Mouse (Mus musculus): ENCODE data around the gene Arhgap30. TPM values are rescaled to one million over a fixed set of nuclear protein-coding genes. Genes with fewer than 3 reads are reported as not detected.

Arhgap30 gene
- polyA plus RNA-seq, 1 experiment from 2014 or later, result 0.83 TPM

DNA sequence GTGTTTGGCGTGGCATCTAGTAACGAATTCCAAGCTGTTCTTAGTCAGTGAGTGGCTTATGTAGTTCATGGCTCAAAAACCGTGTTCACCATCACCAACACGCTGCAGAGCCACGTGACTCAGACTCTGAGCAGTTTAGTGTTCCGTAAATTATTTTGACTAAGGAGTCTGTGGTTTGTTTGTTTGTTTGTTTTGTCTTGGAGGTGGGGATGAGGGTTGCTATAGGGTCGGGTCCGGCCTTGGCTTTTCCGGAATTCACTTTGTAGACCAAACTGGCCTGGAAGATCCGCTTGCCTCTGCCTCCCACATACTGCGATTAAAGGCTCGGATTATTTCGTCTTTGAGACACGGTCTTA is 42.7 kb upstream of the Arhgap30 start:
- 0 out of 2 replicates have a peak, but pooled peaks have one; percentile 4 for ATAC-seq (replicated peaks; ENCODE audit: low FRiP score, low read depth)
- Histone ChIP-seq H3K27ac (peak overlapping the region; percentile 63; the same call in 1 of the 2 replicates), H3K4me1 (replicated peaks; ENCODE audit: insufficient read depth, low read length) (peaks cover 4% of the 10 kb centered on the region; the same call in 1 of the 2 replicates), H3K27me3 (ENCODE audit: insufficient read depth, low read length) (no peaks in the 10 kb centered on the region), H3K9me3 (replicated peaks; ENCODE audit: low read length) (peaks cover 5% of the 10 kb centered on the region; the same call in 1 of the 2 replicates), H3K36me3 (ENCODE audit: insufficient read depth, low read length) (peaks cover 18% of the 10 kb centered on the region), H3K4me2 (ENCODE audit: low read length) (peak overlapping the region; percentile 75), H3K4me3 (replicated peaks; ENCODE audit: low read depth, low read length) (peak overlapping the region; percentile 84), H3K9ac (ENCODE audit: low read depth, low read length) (peak overlapping the region; percentile 79)
- DNase-seq (ENCODE audit: low spot score), result peak; percentile 15
- WGBS, result under 1% methylated on average over 14 of the region's 14 CpGs
- TF ChIP-seq CTCF (IDR thresholded peaks at IDR 0.05; ENCODE audit: low read depth), result no peak

GRCm38 (mm10) chr1:171348665-171349064 is 40.1 kb upstream of the Arhgap30 start:
- Histone ChIP-seq H3K4me2 (ENCODE audit: low read length) (no peak overlapping the region), H3K36me3 (ENCODE audit: insufficient read depth, low read length) (0 out of 2 replicates have a peak, but pooled peaks cover 4% of the 10 kb centered on the region), H3K4me1 (replicated peaks; ENCODE audit: insufficient read depth, low read length) (peaks cover 4% of the 10 kb centered on the region; the same call in 1 of the 2 replicates), H3K27me3 (ENCODE audit: insufficient read depth, low read length) (no peaks in the 10 kb centered on the region), H3K27ac (no peak overlapping the region), H3K9ac (ENCODE audit: low read depth, low read length) (no peak overlapping the region), H3K9me3 (replicated peaks; ENCODE audit: low read length) (peaks cover 5% of the 10 kb centered on the region; the same call in 1 of the 2 replicates), H3K4me3 (replicated peaks; ENCODE audit: low read depth, low read length) (no peak overlapping the region)
- WGBS, result 95% methylated on average over 3 of the region's 3 CpGs
- ATAC-seq (replicated peaks; ENCODE audit: low FRiP score, low read depth) (no peak), DNase-seq (ENCODE audit: low spot score) (no peak)
- no peak for TF ChIP-seq CTCF (IDR thresholded peaks at IDR 0.05; ENCODE audit: low read depth)

- Histone ChIP-seq H3K36me3 (ENCODE audit: insufficient read depth, low read length) (0 out of 2 replicates have a peak, but pooled peaks cover 4% of the 10 kb centered on the region), H3K4me2 (ENCODE audit: low read length) (no peak overlapping the region), H3K9me3 (replicated peaks; ENCODE audit: low read length) (peaks cover 5% of the 10 kb centered on the region; the same call in 1 of the 2 replicates), H3K9ac (ENCODE audit: low read depth, low read length) (no peak overlapping the region), H3K4me1 (replicated peaks; ENCODE audit: insufficient read depth, low read length) (peaks cover 4% of the 10 kb centered on the region; the same call in 1 of the 2 replicates), H3K27ac (no peak overlapping the region), H3K4me3 (replicated peaks; ENCODE audit: low read depth, low read length) (no peak overlapping the region), H3K27me3 (ENCODE audit: insufficient read depth, low read length) (no peaks in the 10 kb centered on the region)
- WGBS, result 81% methylated on average over 2 of the region's 2 CpGs
- TF ChIP-seq CTCF (IDR thresholded peaks at IDR 0.05; ENCODE audit: low read depth), result no peak
- no peak for ATAC-seq (replicated peaks; ENCODE audit: low FRiP score, low read depth)
- DNase-seq (ENCODE audit: low spot score), result no peak
Measured at GRCm38 (mm10) chr1:171349210-171349609, 39.5 kb upstream of the Arhgap30 start.

GRCm38 (mm10) chr1:171355812-171356340 is 32.9 kb upstream of the Arhgap30 start:
- no peak overlapping the region for H3K9ac ChIP-seq (ENCODE audit: low read depth, low read length)
- peak; percentile 38 for DNase-seq (ENCODE audit: low spot score)
- H3K4me3 ChIP-seq (replicated peaks; ENCODE audit: low read depth, low read length), result no peak overlapping the region
- TF ChIP-seq CTCF (IDR thresholded peaks at IDR 0.05; ENCODE audit: low read depth), result peak; percentile 74
- ATAC-seq (replicated peaks; ENCODE audit: low FRiP score, low read depth), result no peak
- WGBS, result 76% methylated on average over 5 of the region's 5 CpGs
- no peak overlapping the region for H3K27ac ChIP-seq
- H3K27me3 ChIP-seq (ENCODE audit: insufficient read depth, low read length), result no peaks in the 10 kb centered on the region
- peaks cover 15% of the 10 kb centered on the region; the same call in 1 of the 2 replicates for H3K36me3 ChIP-seq (ENCODE audit: insufficient read depth, low read length)
- H3K4me1 ChIP-seq (replicated peaks; ENCODE audit: insufficient read depth, low read length), result no peaks in the 10 kb centered on the region; the same call in 1 of the 2 replicates
- no peak overlapping the region for H3K4me2 ChIP-seq (ENCODE audit: low read length)
- H3K9me3 ChIP-seq (replicated peaks; ENCODE audit: low read length), result no peaks in the 10 kb centered on the region

DNA sequence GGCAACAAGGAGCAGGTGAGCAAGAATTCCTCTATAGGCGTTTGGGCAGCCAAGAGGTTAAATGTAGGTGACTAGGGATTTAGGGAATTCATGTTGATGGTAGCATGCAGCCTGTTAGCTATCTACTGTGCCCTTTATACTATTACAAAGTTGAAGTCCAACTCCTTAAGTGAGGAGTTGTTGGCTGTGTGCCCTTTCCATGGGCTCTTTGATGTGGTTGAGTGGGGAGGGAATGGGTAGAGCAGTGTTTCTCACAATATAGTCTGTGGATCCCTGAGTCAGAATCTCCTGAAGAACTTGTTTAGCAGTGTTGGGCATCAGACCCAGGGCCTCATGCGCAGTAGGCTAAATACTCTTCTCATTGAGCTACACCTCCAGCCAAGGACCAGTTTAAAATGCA is 31.9 kb upstream of the Arhgap30 start:
- no peak for TF ChIP-seq CTCF (IDR thresholded peaks at IDR 0.05; ENCODE audit: low read depth)
- DNase-seq (ENCODE audit: low spot score) (no peak), ATAC-seq (replicated peaks; ENCODE audit: low FRiP score, low read depth) (no peak)
- 85% methylated on average over 2 of the region's 2 CpGs for whole genome bisulfite sequencing
- peaks cover 15% of the 10 kb centered on the region; the same call in 1 of the 2 replicates for H3K36me3 ChIP-seq (ENCODE audit: insufficient read depth, low read length)
- H3K27ac ChIP-seq, result no peak overlapping the region
- no peaks in the 10 kb centered on the region for H3K9me3 ChIP-seq (replicated peaks; ENCODE audit: low read length)
- H3K27me3 ChIP-seq (ENCODE audit: insufficient read depth, low read length), result no peaks in the 10 kb centered on the region
- H3K4me2 ChIP-seq (ENCODE audit: low read length), result no peak overlapping the region
- no peaks in the 10 kb centered on the region; the same call in 1 of the 2 replicates for H3K4me1 ChIP-seq (replicated peaks; ENCODE audit: insufficient read depth, low read length)
- no peak overlapping the region for H3K9ac ChIP-seq (ENCODE audit: low read depth, low read length)
- no peak overlapping the region for H3K4me3 ChIP-seq (replicated peaks; ENCODE audit: low read depth, low read length)

DNA sequence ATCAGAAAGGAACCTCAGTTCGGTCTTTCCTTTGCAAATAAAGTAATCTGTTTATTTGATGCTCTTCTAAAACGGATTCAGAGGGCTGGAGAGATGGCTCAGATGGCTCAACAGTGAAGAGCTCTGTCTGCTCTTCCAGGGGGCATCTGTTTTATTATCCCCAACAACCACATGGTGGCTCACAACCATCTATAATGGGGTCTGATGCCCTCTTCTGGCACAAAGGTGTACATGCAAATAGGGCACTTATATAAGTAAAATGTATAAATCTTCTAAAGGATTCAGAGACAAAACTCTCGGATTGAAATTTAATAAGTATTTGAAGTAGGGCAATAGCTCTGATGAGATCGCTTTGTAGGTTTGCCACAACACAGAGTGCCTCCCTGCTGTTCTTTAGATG is 30.3 kb upstream of the Arhgap30 start:
- H3K36me3 ChIP-seq (ENCODE audit: insufficient read depth, low read length), result peaks cover 15% of the 10 kb centered on the region; the same call in 1 of the 2 replicates
- no peaks in the 10 kb centered on the region for H3K27me3 ChIP-seq (ENCODE audit: insufficient read depth, low read length)
- peak; percentile 91 for TF ChIP-seq CTCF (IDR thresholded peaks at IDR 0.05; ENCODE audit: low read depth)
- no peaks in the 10 kb centered on the region; the same call in 1 of the 2 replicates for H3K4me1 ChIP-seq (replicated peaks; ENCODE audit: insufficient read depth, low read length)
- DNase-seq (ENCODE audit: low spot score), result peak; percentile 83
- no peak overlapping the region for H3K27ac ChIP-seq
- no peaks in the 10 kb centered on the region for H3K9me3 ChIP-seq (replicated peaks; ENCODE audit: low read length)
- H3K9ac ChIP-seq (ENCODE audit: low read depth, low read length), result no peak overlapping the region
- H3K4me2 ChIP-seq (ENCODE audit: low read length), result no peak overlapping the region
- no peak overlapping the region for H3K4me3 ChIP-seq (replicated peaks; ENCODE audit: low read depth, low read length)
- 66% methylated on average over 4 of the region's 4 CpGs for WGBS
- no peak for ATAC-seq (replicated peaks; ENCODE audit: low FRiP score, low read depth)

Measured in kidney, postnatal 0 days (tissue).